Mouse (Mus musculus) megakaryocyte progenitor cell, adult 5-6 weeks (primary cell): ENCODE measurements around the gene Dlg4. TPM values are rescaled to one million over a fixed set of nuclear protein-coding genes. Genes with fewer than 3 reads are reported as not detected.

Experiments
- ATAC-seq: replicated peaks from 2 replicates; pipeline ENCODE4 v1.8.0; 2016; ENCODE audit warnings: mild to moderate bottlenecking, moderate TSS enrichment, inconsistent platforms; ENCODE audit not compliant: poor library complexity
- total RNA-seq, 2 experiments: library from RNA; stranded (forward) in 1 of 2; stranded (reverse) in 1 of 2; fragments of 157-497, 149-512 nt in 1 of 2; fragments of 200-1000 nt in 1 of 2; gene quantifications; 2 replicates each; pipeline versions ENCODE4 v1.2.3 to v1.2.4; 2015 to 2017

Dlg4 gene
- 5.8 and 6.7 TPM in 2 replicates for total RNA-seq (2015)
- 3.8 and 4.1 TPM in 2 replicates for total RNA-seq (2017)

- no peak for ATAC-seq
These were observed at the start of gene Dlg4 for GRCm38 (mm10) chr11:70016669-70017068. Gene Dlg4, plus strand, starts transcription at chr11:70016942.

GRCm38 (mm10) chr11:69968793-69969192 lies 47.9 kb upstream of the Dlg4 start:
- no peak for ATAC-seq

GRCm38 (mm10) chr11:69970222-69970621 lies 46.5 kb upstream of the Dlg4 start:
- no peak for ATAC-seq

GRCm38 (mm10) chr11:69970775-69971174 lies 46.0 kb upstream of the Dlg4 start:
- ATAC-seq: no peak

- no peak for ATAC-seq
These were observed 41.8 kb upstream of the Dlg4 start for GRCm38 (mm10) chr11:69974907-69975306.

- no peak for ATAC-seq
These were observed 40.5 kb upstream of the Dlg4 start for GRCm38 (mm10) chr11:69976271-69976670.

GRCm38 (mm10) chr11:69979827-69980195 lies 36.9 kb upstream of the Dlg4 start:
- peak; percentile 18 for ATAC-seq

- peak; percentile 93 for ATAC-seq
These were observed 36.3 kb upstream of the Dlg4 start for GRCm38 (mm10) chr11:69980196-69981140.

- ATAC-seq: no peak
These were observed 35.5 kb upstream of the Dlg4 start, which contains the start of gene Ctdnep1 for GRCm38 (mm10) chr11:69981141-69981762. Gene Ctdnep1, plus strand, starts transcription at chr11:69981156.

- ATAC-seq: no peak
These were observed 34.5 kb upstream of the Dlg4 start, which contains the start of gene Elp5 for GRCm38 (mm10) chr11:69982225-69982624. Gene Elp5, minus strand, starts transcription at chr11:69982517.

- ATAC-seq: no peak
These were observed 33.9 kb upstream of the Dlg4 start for GRCm38 (mm10) chr11:69982877-69983276.

GRCm38 (mm10) chr11:69983377-69983776 lies 33.4 kb upstream of the Dlg4 start:
- ATAC-seq: no peak

- ATAC-seq: no peak
These were observed 32.3 kb upstream of the Dlg4 start for GRCm38 (mm10) chr11:69984431-69984830.

GRCm38 (mm10) chr11:69989949-69990348 lies 26.8 kb upstream of the Dlg4 start:
- ATAC-seq: no peak

- peak; percentile 75 for ATAC-seq
These were observed 25.7 kb upstream of the Dlg4 start, which contains the start of gene Gabarap for GRCm38 (mm10) chr11:69990850-69991691. Gene Gabarap, plus strand, starts transcription at chr11:69991143.

- no peak for ATAC-seq
These were observed 25.0 kb upstream of the Dlg4 start for GRCm38 (mm10) chr11:69991711-69992110.

- no peak for ATAC-seq
These were observed 24.3 kb upstream of the Dlg4 start for GRCm38 (mm10) chr11:69992396-69992795.

GRCm38 (mm10) chr11:69992932-69993331 lies 23.8 kb upstream of the Dlg4 start:
- ATAC-seq: no peak

- ATAC-seq: no peak
These were observed 22.2 kb upstream of the Dlg4 start for GRCm38 (mm10) chr11:69994401-69995090.

- ATAC-seq: peak; percentile 65
These were observed 21.3 kb upstream of the Dlg4 start, which contains the start of gene Phf23 for GRCm38 (mm10) chr11:69995391-69995960. Gene Phf23, plus strand, starts transcription at chr11:69995777.
